Mouse (Mus musculus): ENCODE measurements at regions not wholly inside any gene's neighbourhood (a gene's known extent, or its start where the extent isn't known, plus 50 kb on each side); places are given as distances from the start of the nearest gene placed in this dataset.

GRCm38 (mm10) chr6:145302907-145303640 lies 53.0 kb upstream of the Kras start:
- TF ChIP-seq CTCF (IDR thresholded peaks at IDR 0.05; ENCODE audit: extremely low read depth, insufficient read depth, low read length): no peak
- no peak for TF ChIP-seq POLR2A (IDR thresholded peaks at IDR 0.05; ENCODE audit: extremely low read depth, insufficient read depth, low read length)
